Mouse (Mus musculus): Measurements from ENCODE around the gene B3gnt4. TPM values are rescaled to one million over a fixed set of nuclear protein-coding genes. Genes with fewer than 3 reads are reported as not detected.

The B3gnt4 gene
- 1.3 and 2.2 TPM in 2 replicates for polyA plus RNA-seq (2016; fragmentation: Nextera tagmentation; extraction: Ambion mirVana)

DNA sequence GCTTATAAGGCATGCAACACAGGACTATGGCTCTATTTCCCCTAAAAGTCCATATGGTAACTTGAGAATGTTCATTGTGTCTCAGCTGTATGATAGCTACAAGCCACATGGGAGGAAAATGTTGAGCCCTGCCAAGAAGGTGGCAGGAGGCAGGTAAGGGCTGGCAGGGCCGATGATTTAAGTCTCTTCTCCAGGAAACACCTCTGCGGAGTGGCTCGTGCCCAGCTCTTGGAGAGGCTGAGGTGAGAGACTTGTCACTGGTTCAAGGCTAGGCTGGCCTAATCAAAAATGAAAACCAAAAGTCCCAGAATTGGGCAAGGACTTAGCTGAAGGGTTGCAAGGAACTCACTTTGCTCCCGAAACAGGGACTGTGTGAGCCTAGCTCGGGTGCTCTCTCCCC, at the start of gene B3gnt4:
B3gnt4 (plus strand) TSS at position 301 of the 400 bp plus-strand sequence.
- Histone ChIP-seq H3K9me3 (no peaks in the 10 kb centered on the region), H3K4me2 (replicated peaks) (peak within 1 kb of the TSS; percentile 86; the same call in 1 of the 2 replicates), H3K36me3 (peaks cover 24% of the 10 kb centered on the region), H3K27ac (no peak within 1 kb of the TSS), H3K27me3 (peaks cover 13% of the 10 kb centered on the region), H3K4me3 (no peak within 1 kb of the TSS; the same call in 1 of the 2 replicates), H3K4me1 (peaks cover 20% of the 10 kb centered on the region), H3K9ac (no peak within 1 kb of the TSS)
- WGBS: 82% methylated on average over 5 of the region's 5 CpGs
- no peak for ATAC-seq (ENCODE audit: insufficient number of reproducible peaks, insufficient read depth, low FRiP score, low TSS enrichment)

DNA sequence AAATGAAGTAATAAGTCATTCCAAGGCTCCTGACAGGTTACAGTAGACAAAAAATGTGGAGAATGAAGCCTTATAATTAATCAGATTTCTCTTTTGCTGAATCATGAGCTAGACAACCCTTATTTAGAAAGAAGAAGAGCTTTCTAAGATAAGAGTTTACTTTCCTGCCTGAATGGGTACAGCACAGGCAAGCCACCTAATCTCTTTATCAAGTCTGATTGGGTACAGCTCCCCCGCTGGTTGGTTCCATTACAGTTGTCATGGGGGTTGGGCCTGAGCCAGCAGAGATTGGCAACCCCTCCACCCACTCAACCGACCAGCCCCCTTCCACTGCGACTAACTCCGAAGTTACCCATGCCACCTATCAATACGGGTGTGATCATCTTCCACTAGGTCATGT, 48.8 kb upstream of the B3gnt4 start:
- Histone ChIP-seq H3K4me2 (replicated peaks) (no peak overlapping the region), H3K9ac (no peak overlapping the region), H3K36me3 (0 out of 2 replicates have a peak, but pooled peaks cover 1% of the 10 kb centered on the region), H3K27me3 (no peaks in the 10 kb centered on the region), H3K9me3 (no peaks in the 10 kb centered on the region), H3K27ac (no peak overlapping the region), H3K4me1 (no peaks in the 10 kb centered on the region), H3K4me3 (no peak overlapping the region)
- WGBS: 65% methylated on average over 5 of the region's 5 CpGs
- ATAC-seq (ENCODE audit: insufficient number of reproducible peaks, insufficient read depth, low FRiP score, low TSS enrichment): no peak

DNA sequence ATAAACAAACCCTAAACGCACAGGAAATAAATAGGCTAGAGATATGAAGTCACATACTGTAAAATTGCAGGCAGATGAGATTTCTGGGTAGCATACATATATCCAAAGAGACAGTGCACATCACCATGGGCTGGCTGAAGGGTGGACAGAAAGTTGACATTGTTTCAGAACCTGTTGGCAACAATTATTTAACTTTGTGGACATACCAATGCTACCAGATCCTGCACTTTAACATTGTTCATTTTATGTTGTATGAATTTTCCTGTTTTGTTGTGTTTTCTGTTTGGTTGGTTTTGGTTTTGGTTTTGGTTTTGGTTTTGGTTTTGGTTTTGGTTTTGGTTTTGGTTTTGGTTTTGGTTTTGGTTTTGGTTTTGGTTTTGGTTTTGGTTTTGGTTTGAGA, 45.6 kb upstream of the B3gnt4 start:
- Histone ChIP-seq H3K9me3 (no peaks in the 10 kb centered on the region), H3K27me3 (no peaks in the 10 kb centered on the region), H3K4me1 (no peaks in the 10 kb centered on the region), H3K27ac (no peak overlapping the region), H3K4me3 (no peak overlapping the region), H3K9ac (no peak overlapping the region), H3K36me3 (no peaks in the 10 kb centered on the region), H3K4me2 (replicated peaks) (no peak overlapping the region)
- WGBS: 74% methylated on average over 1 of the region's 1 CpGs
- no peak for ATAC-seq (ENCODE audit: insufficient number of reproducible peaks, insufficient read depth, low FRiP score, low TSS enrichment)

DNA sequence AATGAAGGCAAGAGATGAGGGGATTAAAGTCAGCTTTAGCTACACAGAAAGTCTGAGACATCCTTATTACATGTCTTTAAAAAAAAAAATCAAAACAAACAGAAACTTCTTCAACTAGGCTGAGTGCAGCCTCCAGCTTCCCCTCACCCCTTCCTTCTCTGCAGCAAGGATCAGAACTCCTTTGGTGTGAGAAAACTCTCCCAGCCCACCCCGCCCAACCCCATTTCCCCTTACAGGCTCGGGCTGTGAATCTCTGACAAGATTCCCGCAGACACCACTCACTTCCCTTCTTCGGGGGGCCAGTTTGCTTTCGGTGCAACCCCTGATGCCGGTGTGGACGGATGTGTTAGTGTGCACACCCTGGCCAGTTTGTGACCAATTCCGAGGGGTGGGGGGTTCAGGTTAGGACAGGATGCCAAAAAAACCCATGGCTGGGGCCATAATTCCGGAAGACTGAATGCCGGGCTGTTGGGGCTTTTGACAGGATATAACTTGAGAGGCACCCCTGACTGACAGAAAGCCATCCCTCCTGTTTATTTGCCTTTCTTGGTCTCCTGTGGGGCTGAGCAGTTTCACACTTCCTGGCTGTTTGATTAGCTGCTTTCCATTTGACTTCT, 39.4 kb upstream of the B3gnt4 start:
- Histone ChIP-seq H3K27me3 (no peaks in the 10 kb centered on the region), H3K27ac (peak overlapping the region; percentile 54; the same call in 1 of the 2 replicates), H3K4me1 (no peaks in the 10 kb centered on the region), H3K36me3 (no peaks in the 10 kb centered on the region), H3K9me3 (no peaks in the 10 kb centered on the region), H3K4me2 (replicated peaks) (no peak overlapping the region), H3K4me3 (no peak overlapping the region), H3K9ac (no peak overlapping the region)
- ATAC-seq (ENCODE audit: insufficient number of reproducible peaks, insufficient read depth, low FRiP score, low TSS enrichment): no peak
- 60% methylated on average over 10 of the region's 10 CpGs for whole genome bisulfite sequencing

DNA sequence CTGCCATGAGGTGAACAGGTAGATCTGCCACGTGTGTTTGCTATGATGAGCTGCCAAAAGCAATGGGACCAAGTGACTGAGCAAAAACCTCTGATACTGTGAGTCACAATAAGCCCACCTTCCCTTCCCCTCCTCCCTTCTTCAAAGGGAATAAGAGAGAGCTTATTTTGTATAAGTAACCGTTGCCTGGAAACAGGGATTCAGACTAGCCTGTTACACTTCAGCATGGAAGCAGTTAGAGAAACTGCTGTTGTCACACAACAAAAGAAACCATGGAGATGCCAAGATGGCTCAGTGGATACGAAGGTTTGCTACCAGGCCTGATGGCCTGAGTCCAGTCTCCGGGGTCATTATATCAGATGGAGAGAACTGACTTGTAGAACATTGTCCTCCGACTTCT, 36.4 kb upstream of the B3gnt4 start:
- Histone ChIP-seq H3K4me1 (no peaks in the 10 kb centered on the region), H3K4me2 (replicated peaks) (no peak overlapping the region), H3K4me3 (no peak overlapping the region), H3K9ac (no peak overlapping the region), H3K9me3 (no peaks in the 10 kb centered on the region), H3K27me3 (no peaks in the 10 kb centered on the region), H3K27ac (no peak overlapping the region), H3K36me3 (no peaks in the 10 kb centered on the region)
- 87% methylated on average over 5 of the region's 5 CpGs for WGBS
- ATAC-seq (ENCODE audit: insufficient number of reproducible peaks, insufficient read depth, low FRiP score, low TSS enrichment): no peak

DNA sequence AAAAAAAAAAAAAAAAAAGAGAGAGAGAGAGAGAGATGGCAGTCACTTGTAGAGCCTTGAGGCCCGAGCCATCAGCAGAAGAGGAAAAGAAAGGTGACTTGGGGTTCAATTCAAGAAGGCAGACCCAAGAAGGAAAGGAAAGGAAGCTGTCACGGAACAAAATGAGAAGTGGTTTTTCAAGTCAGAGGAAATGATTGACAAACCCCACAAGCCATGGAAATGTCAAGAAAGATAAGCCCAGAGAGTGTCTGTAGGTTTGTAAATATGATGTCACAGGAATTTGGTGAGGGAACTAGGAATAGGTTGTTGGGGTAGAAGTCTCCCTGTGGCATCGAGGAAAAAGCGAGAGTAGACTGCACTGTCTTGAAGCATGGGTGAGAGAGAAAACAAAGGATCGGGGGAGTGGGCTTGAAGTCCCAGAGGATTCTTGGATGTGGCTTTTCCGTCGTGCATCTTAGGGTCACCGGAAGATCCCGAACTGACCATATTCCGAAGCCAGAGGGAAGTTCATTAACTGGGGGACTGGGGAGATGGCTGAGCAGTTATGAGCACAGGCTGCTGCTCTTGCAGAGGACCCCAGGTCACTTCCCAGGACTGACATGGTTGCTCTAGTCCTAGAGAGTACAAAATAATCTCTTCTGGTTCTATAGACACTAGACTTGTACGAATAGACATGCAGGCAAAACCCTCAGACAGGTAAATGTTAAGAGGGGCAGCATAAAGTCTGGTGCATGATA, 22.4 kb upstream of the B3gnt4 start:
- WGBS: 83% methylated on average over 11 of the region's 11 CpGs
- no peak for ATAC-seq (ENCODE audit: insufficient number of reproducible peaks, insufficient read depth, low FRiP score, low TSS enrichment)
- H3K4me3 ChIP-seq: no peak overlapping the region
- H3K4me2 ChIP-seq (replicated peaks): no peak overlapping the region
- no peaks in the 10 kb centered on the region for H3K36me3 ChIP-seq
- no peaks in the 10 kb centered on the region for H3K9me3 ChIP-seq
- no peaks in the 10 kb centered on the region for H3K27me3 ChIP-seq
- no peak overlapping the region for H3K9ac ChIP-seq
- H3K27ac ChIP-seq: no peak overlapping the region
- H3K4me1 ChIP-seq: peaks cover 10% of the 10 kb centered on the region; the same call in 1 of the 2 replicates

DNA sequence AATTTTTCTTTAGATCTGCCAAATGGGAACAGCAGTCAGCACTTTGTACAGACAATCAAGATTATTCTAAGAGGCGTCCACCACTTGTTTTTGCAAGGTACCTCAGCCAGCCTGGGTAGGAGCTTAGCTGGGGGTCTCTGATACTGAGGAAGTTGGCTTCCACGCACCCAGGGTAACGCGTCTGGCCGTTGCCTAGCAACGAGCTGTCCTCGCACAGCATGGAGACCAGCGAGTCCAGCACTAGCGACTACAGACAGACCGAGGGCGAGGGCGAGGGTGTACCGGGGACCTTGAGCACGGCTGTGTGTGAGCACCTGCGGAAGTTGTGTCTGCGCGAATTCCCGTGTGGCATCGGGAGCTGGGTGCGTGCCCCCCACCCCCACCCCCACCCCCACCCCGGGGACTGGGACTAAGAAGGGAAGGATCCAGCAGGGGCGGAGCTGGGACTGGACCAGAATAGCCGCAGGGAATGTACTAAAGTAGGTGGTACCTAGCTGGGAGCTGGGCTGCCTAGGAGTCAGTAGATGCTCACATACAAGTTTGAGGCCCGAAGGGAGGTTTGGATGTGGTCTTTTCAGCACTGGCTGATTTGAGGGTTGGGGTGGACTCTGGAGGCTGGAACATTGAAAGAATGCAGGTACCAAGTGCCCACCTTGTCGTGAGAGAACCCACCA, 21.0 kb upstream of the B3gnt4 start, which contains the start of the genes Lrrc43 and Il31:
Lrrc43 (plus strand) TSS at position 194 of the 674 bp plus-strand sequence.
Il31 (minus strand) TSS at position 378 of the 674 bp plus-strand sequence.
- peak within 1 kb of the TSS; percentile 19; the same call in 1 of the 2 replicates for H3K4me3 ChIP-seq
- 0 out of 2 replicates have a peak, but pooled peaks have one; percentile 15 for ATAC-seq (ENCODE audit: insufficient number of reproducible peaks, insufficient read depth, low FRiP score, low TSS enrichment)
- peak within 1 kb of the TSS; percentile 50; the same call in 1 of the 2 replicates for H3K9ac ChIP-seq
- no peak within 1 kb of the TSS for H3K27ac ChIP-seq
- WGBS: 6% methylated on average over 25 of the region's 25 CpGs
- peak within 1 kb of the TSS; percentile 50 for H3K4me2 ChIP-seq (replicated peaks)
- H3K36me3 ChIP-seq: no peaks in the 10 kb centered on the region
- no peaks in the 10 kb centered on the region for H3K9me3 ChIP-seq
- no peaks in the 10 kb centered on the region for H3K27me3 ChIP-seq
- H3K4me1 ChIP-seq: peaks cover 10% of the 10 kb centered on the region; the same call in 1 of the 2 replicates

DNA sequence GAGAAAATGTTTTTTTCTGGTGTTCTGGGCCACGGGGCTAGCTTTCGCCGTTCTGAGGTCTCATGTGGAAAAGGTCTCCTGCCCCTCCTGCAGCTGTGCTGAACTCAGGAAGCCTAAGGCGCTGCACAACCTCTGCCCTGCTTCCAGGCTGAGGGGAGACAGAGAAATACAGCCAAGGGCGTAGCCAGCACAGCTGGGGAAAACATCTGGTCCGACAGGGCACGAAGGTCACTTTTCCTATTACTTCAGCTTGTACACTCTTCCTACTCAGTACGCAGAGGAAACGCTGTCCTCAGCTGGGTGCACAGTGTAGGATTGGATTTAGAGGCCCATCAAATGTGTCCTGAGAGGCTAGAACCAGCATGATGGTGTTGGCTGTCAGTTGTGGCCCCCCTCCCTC, 20.3 kb upstream of the B3gnt4 start:
- ATAC-seq (ENCODE audit: insufficient number of reproducible peaks, insufficient read depth, low FRiP score, low TSS enrichment): no peak
- Histone ChIP-seq H3K9me3 (no peaks in the 10 kb centered on the region), H3K4me3 (no peak overlapping the region), H3K27me3 (no peaks in the 10 kb centered on the region), H3K27ac (no peak overlapping the region), H3K36me3 (no peaks in the 10 kb centered on the region), H3K9ac (no peak overlapping the region), H3K4me1 (peaks cover 10% of the 10 kb centered on the region; the same call in 1 of the 2 replicates), H3K4me2 (replicated peaks) (no peak overlapping the region)
- 43% methylated on average over 9 of the region's 9 CpGs for WGBS

DNA sequence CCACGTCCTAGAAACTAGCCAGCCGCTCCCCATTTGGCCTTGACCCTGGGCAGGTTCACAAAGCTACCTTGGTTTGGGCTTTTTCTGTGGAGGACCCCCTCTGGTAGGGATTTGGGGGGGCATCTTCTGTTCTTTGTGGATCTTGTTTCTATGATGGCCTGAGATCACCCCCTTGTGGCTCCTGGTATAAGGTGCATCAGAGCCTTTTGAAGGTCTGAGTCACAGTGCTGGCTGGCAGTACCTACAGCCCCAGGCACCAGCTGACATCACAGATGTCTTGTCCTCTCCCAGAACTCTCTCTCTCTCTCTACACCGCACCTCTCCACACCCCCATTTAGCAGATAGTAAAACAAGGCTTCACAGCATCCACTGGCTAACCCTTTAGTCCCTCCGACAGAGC, 10.5 kb upstream of the B3gnt4 start:
- no peaks in the 10 kb centered on the region for H3K9me3 ChIP-seq
- 39% methylated on average over 4 of the region's 4 CpGs for WGBS
- H3K36me3 ChIP-seq: no peaks in the 10 kb centered on the region
- H3K4me2 ChIP-seq (replicated peaks): no peak overlapping the region
- no peak overlapping the region for H3K9ac ChIP-seq
- no peaks in the 10 kb centered on the region for H3K27me3 ChIP-seq
- H3K27ac ChIP-seq: no peak overlapping the region
- ATAC-seq (ENCODE audit: insufficient number of reproducible peaks, insufficient read depth, low FRiP score, low TSS enrichment): no peak
- peaks cover 14% of the 10 kb centered on the region for H3K4me1 ChIP-seq
- H3K4me3 ChIP-seq: no peak overlapping the region

DNA sequence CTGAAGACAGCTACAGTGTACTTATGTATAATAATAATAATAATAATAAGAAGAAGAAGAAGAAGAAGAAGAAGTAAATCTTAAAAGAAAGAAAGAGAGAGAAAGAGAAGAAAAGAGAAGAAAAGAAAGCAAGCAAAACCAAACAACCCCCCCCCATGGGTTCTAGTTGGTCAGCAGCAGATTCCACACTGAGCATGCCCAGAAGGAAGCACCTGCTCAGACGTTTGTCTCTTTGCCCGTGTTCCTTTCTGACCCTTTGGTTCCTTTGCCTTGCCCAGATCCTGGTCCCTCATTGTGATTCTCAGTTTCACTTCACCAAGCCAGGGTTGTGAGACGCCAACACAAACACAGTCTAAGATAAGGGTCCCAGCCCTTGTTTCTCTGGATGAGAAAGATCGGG, 8.3 kb upstream of the B3gnt4 start:
- H3K36me3 ChIP-seq: no peaks in the 10 kb centered on the region
- WGBS: 71% methylated on average over 4 of the region's 4 CpGs
- no peak overlapping the region for H3K4me3 ChIP-seq
- H3K27me3 ChIP-seq: peaks cover 10% of the 10 kb centered on the region
- no peak overlapping the region for H3K27ac ChIP-seq
- ATAC-seq (ENCODE audit: insufficient number of reproducible peaks, insufficient read depth, low FRiP score, low TSS enrichment): no peak
- H3K9me3 ChIP-seq: no peaks in the 10 kb centered on the region
- H3K4me1 ChIP-seq: peaks cover 8% of the 10 kb centered on the region
- H3K9ac ChIP-seq: no peak overlapping the region
- no peak overlapping the region for H3K4me2 ChIP-seq (replicated peaks)

DNA sequence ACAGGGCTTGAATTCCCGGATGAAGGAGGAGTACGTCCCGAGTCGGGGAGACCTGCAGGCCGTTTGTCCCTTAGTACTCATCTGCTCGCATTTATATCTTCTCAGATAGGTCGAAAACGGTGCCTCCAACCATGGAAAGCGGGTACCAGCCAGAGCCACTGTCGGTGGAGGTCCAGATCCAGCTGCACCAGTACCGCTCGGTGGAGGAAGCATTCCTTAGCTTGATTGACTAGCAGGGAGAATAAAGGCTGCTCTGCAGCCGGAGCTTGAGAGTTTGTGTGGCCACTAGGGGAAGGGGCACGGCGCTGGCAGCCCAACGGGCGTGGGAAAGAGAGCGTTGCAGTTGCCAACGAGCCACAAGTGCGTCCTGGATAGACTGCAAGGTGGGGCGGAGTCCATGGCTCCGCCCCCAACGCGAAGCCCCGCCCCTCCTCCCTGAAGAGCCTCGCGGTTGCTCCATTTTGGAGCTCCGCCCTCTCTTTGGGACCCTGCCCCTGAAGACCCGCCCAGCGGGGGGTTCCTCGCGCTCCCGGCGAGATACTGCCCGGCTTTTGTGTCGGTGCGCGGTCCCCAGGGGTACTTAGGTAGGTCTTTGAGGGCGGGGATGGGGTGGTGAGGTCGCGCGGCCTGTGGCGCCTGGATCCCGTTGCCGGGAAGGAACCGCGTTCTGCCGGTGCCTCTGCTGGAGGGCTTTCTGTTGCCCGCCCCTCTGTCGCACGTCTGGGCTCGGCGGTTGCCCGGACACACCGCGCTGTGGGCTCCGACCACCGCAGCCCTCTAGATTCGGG, 2.1 kb upstream of the B3gnt4 start:
- WGBS: 2% methylated on average over 59 of the region's 59 CpGs
- Histone ChIP-seq H3K27ac (no peak overlapping the region), H3K27me3 (peaks cover 13% of the 10 kb centered on the region), H3K9ac (peak overlapping the region; percentile 61), H3K4me2 (replicated peaks) (peak overlapping the region; percentile 86), H3K4me3 (peak overlapping the region; percentile 65), H3K9me3 (no peaks in the 10 kb centered on the region), H3K36me3 (peaks cover 18% of the 10 kb centered on the region), H3K4me1 (peaks cover 23% of the 10 kb centered on the region)
- ATAC-seq (ENCODE audit: insufficient number of reproducible peaks, insufficient read depth, low FRiP score, low TSS enrichment): peak; percentile 80
